Mouse (Mus musculus) kidney, embryonic 15.5 days (tissue): Measurements from ENCODE around the gene Myadm. TPM values are rescaled to one million over a fixed set of nuclear protein-coding genes. Genes with fewer than 3 reads are reported as not detected.

ENCODE experiments used
- ATAC-seq: fragments of 200-750 bp; cut with Nextera tagmentation; replicated peaks from 2 replicates; pipeline ENCODE4 v1.8.0; 2017; ENCODE audit warnings: moderate TSS enrichment; ENCODE audit not compliant: low FRiP score
- H3K27ac ChIP-seq: fragments of 300-500 bp; sonication (generic); 2 replicates; pipeline ENCODE4 v1.5.1; 2015; ENCODE audit warnings: mild to moderate bottlenecking, inconsistent platforms
- H3K27me3 ChIP-seq: fragments of 300-500 bp; sonication (generic); 2 replicates; pipeline ENCODE4 v1.6.1; 2015; ENCODE audit warnings: inconsistent platforms
- H3K36me3 ChIP-seq: fragments of 300-500 bp; sonication (generic); 2 replicates; pipeline ENCODE4 v1.6.1; 2015; ENCODE audit warnings: inconsistent platforms
- H3K4me1 ChIP-seq: fragments of 300-500 bp; sonication (generic); 2 replicates; pipeline ENCODE4 v1.6.1; 2015; ENCODE audit warnings: inconsistent platforms
- H3K4me2 ChIP-seq: fragments of 300-500 bp; sonication (generic); 2 replicates; pipeline ENCODE4 v1.6.1; 2015; ENCODE audit warnings: moderate library complexity, mild to moderate bottlenecking, inconsistent platforms
- H3K4me3 ChIP-seq: fragments of 300-500 bp; sonication (generic); replicated peaks from 2 replicates; pipeline ENCODE4 v1.5.1; 2015; ENCODE audit warnings: mild to moderate bottlenecking, inconsistent platforms
- H3K9ac ChIP-seq: fragments of 300-500 bp; sonication (generic); 2 replicates; pipeline ENCODE4 v1.6.1; 2015; ENCODE audit warnings: mild to moderate bottlenecking, inconsistent platforms
- H3K9me3 ChIP-seq: fragments of 300-500 bp; sonication (generic); replicated peaks from 2 replicates; pipeline ENCODE4 v1.6.1; 2016; ENCODE audit warnings: inconsistent platforms
- WGBS: fragments of 180-500 bp; shearing (Covaris S2); methylation state at CpG from one replicate; pipeline ENCODE4 v1.1.7; 2015; ENCODE audit warnings: mixed read lengths; 5-methylcytosine and 5-hydroxymethylcytosine counted together
- polyA plus RNA-seq: library from polyadenylated mRNA; unstranded; fragments of >200 nt; fragmentation: Nextera tagmentation; extraction: Ambion mirVana; gene quantifications from 2 replicates; pipeline ENCODE4 v1.2.1, GENCODE M21; 2015

Myadm gene
- polyA plus RNA-seq, result 78.3 and 93.8 TPM in 2 replicates

DNA sequence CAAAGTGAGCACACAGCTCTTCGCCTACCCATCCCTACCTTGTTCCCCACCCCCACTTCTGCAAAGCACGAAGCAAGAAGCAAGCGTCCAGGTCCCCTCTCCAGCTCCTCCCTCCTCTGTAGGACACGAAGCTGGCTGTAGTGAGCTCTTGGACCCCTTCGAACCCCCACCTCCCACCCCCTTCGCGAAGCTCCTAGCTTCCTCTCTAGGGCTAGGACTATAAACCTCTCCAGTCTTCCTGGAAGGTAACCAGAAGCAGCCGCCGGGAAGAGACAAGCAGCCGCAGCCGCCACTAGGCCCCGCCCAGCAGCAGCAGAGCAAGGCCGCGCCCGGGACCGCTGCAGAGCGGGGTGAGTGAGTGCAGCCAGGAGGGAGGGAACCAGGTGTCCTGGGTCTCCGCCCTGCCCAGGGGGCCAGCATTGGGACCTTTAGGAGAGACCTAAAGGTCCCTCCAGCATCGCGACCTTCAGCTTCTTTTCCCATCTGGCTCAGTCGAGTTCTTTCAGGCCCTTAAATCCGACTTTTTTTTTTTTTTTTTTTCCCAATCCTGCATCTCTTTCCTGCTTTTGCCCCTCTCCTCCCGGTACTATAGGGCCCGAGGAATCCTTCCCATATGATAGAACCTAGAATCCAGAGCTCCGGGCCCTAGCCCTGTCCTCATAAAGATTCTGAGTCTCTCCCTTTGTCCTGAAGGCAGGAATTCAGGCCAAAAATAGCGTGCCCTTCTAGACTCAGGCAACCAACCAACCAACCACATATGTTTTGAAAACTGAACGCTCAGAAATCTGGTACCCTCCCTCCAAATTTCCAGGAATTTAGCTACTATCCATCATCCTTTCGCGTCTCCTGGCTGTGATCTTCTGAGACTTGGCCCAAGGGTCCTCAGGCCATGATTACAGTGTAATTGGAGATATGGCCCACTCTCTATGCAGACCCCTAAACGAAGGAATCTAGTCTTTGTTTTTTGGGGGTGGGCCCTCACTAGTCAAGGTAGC, at the start of gene Myadm, which contains the start of gene Prkcg:
Myadm (plus strand) TSS at position 105 of the 995 bp plus-strand sequence.
Prkcg (plus strand) TSS at position 204 of the 995 bp plus-strand sequence.
- peaks cover 7% of the 10 kb centered on the region for H3K36me3 ChIP-seq
- H3K27me3 ChIP-seq, result no peaks in the 10 kb centered on the region
- peak within 1 kb of the TSS; percentile 88 for H3K27ac ChIP-seq
- peak; percentile 49 for ATAC-seq
- H3K4me3 ChIP-seq, result peak within 1 kb of the TSS; percentile 51
- H3K4me2 ChIP-seq, result peak within 1 kb of the TSS; percentile 73
- H3K9me3 ChIP-seq, result no peaks in the 10 kb centered on the region
- H3K9ac ChIP-seq, result peak within 1 kb of the TSS; percentile 51
- H3K4me1 ChIP-seq, result peaks cover 45% of the 10 kb centered on the region
- WGBS, result 2% methylated on average over 30 of the region's 30 CpGs

DNA sequence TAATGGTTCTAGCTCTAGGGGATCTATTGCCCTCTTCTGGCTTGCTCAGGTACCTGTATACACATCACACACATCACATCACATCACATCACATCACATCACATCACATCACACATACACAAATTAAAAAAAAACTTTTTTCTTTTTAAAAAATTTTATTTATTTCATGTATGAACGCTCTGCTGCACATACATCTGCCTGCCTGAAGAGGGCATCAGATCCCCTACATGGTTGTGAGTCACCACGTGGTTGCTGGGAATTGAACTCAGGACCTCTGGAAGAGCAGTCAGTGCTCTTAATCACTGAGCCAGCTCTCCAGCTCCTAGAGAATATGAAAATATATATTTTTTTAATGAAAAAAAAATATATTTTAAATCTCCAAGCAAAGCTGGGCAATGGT, 49.7 kb upstream of the Myadm start:
- WGBS, result 81% methylated on average over 2 of the region's 2 CpGs
- no peaks in the 10 kb centered on the region for H3K4me1 ChIP-seq
- no peak overlapping the region for H3K27ac ChIP-seq
- no peak for ATAC-seq
- H3K9me3 ChIP-seq, result no peaks in the 10 kb centered on the region
- H3K27me3 ChIP-seq, result no peaks in the 10 kb centered on the region
- no peaks in the 10 kb centered on the region for H3K36me3 ChIP-seq
- no peak overlapping the region for H3K9ac ChIP-seq
- H3K4me3 ChIP-seq, result no peak overlapping the region
- H3K4me2 ChIP-seq, result no peak overlapping the region

DNA sequence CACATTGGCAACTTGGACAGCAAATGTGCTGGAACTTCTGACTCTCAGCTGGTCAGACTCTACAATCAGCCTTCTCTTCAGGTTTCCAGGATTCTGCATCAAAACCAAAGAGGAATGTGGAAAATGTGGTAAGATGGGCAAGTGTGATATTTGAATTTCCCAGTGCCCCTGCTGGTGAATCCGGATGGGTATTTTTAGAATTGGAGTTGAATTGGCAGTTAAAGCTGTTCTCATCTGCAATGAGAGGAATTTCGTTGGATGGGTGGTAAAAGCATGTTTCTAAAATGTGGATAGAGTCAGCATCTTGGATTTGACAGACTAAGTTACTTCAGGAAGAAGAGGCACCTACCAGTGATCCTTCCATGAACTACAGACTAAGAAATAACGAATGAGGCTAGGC, 28.2 kb upstream of the Myadm start:
- Histone ChIP-seq H3K27ac (no peak overlapping the region), H3K4me3 (no peak overlapping the region), H3K4me2 (no peak overlapping the region), H3K9ac (no peak overlapping the region), H3K9me3 (no peaks in the 10 kb centered on the region), H3K27me3 (peaks cover 6% of the 10 kb centered on the region; the same call in 1 of the 2 replicates), H3K36me3 (no peaks in the 10 kb centered on the region), H3K4me1 (no peaks in the 10 kb centered on the region)
- no peak for ATAC-seq
- 66% methylated on average over 3 of the region's 3 CpGs for whole genome bisulfite sequencing

DNA sequence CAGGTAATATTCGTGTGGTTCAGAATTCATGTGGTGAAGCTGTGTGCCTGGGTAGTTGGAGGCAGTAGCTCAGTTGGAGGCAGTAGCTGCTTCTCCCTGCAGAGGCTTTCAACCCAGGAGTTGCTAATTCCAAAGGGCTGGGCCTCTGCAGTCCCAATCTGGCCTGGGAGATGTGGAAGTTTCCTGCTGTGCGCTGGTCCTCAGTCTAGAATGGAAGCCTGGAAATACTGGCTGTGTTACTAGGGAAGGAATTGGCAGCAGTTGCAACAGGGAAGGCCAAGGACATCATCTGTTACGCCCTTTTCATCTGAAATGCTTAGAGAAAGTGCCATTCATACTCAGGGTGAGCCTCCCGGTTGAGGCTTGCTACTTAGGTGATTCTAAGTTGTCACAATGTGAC, 27.4 kb upstream of the Myadm start:
- Histone ChIP-seq H3K27me3 (peaks cover 6% of the 10 kb centered on the region; the same call in 1 of the 2 replicates), H3K4me3 (no peak overlapping the region), H3K4me1 (no peaks in the 10 kb centered on the region), H3K27ac (no peak overlapping the region), H3K4me2 (no peak overlapping the region), H3K36me3 (no peaks in the 10 kb centered on the region), H3K9ac (no peak overlapping the region), H3K9me3 (no peaks in the 10 kb centered on the region)
- 65% methylated on average over 4 of the region's 4 CpGs for WGBS
- ATAC-seq, result no peak

DNA sequence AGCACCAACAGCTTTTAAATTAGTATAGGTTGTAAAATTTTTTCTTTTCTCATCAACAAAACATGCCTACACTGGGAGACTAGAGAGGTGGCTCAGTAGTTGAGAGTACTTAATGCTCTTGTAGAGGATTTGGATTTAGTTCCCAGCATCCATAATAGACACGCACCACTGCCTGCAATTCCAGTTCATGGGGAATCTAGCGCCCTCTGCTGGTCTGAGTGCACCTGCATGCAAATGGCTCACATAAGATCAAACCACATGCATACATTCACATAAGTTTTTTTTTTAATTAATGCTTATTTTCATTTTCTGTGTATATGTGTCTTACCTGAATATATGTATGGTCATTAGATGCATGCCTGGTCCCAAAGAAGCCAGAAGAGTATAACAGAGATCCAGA, 26.1 kb upstream of the Myadm start:
- ATAC-seq, result no peak
- H3K4me2 ChIP-seq, result no peak overlapping the region
- H3K27ac ChIP-seq, result no peak overlapping the region
- no peaks in the 10 kb centered on the region for H3K36me3 ChIP-seq
- H3K27me3 ChIP-seq, result peaks cover 6% of the 10 kb centered on the region; the same call in 1 of the 2 replicates
- no peaks in the 10 kb centered on the region for H3K4me1 ChIP-seq
- 39% methylated on average over 2 of the region's 2 CpGs for WGBS
- no peak overlapping the region for H3K4me3 ChIP-seq
- H3K9ac ChIP-seq, result no peak overlapping the region
- H3K9me3 ChIP-seq, result no peaks in the 10 kb centered on the region

DNA sequence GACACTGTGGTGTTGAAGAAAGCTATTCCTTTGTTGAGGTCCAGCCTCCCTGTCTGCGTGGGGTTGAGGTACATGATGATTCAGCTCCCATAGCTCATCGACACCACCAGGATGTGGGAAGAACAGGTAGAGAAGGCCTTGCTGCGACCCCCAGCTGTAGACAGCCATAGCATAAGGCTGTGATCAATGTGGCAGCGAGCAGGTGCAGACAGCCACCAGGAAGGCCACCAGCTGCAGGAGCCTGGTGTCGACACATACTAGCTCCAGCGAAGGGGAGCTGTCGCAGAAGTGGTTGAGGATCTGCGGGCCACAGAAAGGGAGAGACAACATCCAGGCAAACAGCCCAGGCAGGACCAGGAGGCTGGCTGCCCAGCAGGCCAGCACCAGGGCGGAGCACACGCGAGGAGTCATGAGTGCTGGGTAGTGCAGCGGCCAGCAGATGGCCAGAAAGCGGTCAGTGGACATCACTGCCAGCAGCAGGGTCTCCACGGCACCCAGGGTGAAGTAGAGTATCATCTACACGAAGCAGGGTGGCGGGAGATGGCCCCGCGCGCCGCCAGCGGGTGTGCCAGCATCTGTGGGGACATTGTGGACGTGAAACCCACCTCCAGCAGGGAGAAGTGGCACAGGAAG, 24.4 kb upstream of the Myadm start:
- H3K27ac ChIP-seq, result no peak overlapping the region
- peaks cover 6% of the 10 kb centered on the region; the same call in 1 of the 2 replicates for H3K27me3 ChIP-seq
- H3K4me1 ChIP-seq, result no peaks in the 10 kb centered on the region
- no peak overlapping the region for H3K9ac ChIP-seq
- no peaks in the 10 kb centered on the region for H3K9me3 ChIP-seq
- H3K4me2 ChIP-seq, result peak overlapping the region; percentile 49
- H3K4me3 ChIP-seq, result no peak overlapping the region; the same call in 1 of the 2 replicates
- 31% methylated on average over 22 of the region's 22 CpGs for WGBS
- no peak for ATAC-seq
- no peaks in the 10 kb centered on the region for H3K36me3 ChIP-seq

DNA sequence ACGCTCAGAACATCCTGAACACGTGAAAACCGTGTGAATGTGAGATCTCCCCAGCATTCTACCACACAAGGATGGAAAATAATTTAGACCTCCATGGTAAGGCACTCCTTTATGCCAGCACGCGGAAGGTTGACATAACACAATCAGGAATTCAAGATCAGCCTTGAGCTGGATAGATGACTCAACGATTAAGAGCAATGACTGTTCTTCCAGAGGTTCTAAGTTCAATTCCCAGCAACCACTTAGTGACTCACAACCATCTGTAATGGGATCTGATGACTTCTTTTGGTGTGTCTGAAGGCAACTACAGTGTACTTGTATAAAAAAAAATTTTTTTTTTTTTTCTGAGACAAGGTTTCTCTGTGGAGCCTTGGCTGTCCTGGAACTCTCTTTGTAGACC, 23.6 kb upstream of the Myadm start:
- Histone ChIP-seq H3K36me3 (no peaks in the 10 kb centered on the region), H3K9ac (no peak overlapping the region), H3K27ac (no peak overlapping the region), H3K4me2 (peak overlapping the region; percentile 49), H3K4me3 (no peak overlapping the region), H3K9me3 (no peaks in the 10 kb centered on the region), H3K4me1 (no peaks in the 10 kb centered on the region), H3K27me3 (peaks cover 6% of the 10 kb centered on the region; the same call in 1 of the 2 replicates)
- WGBS, result 67% methylated on average over 6 of the region's 6 CpGs
- ATAC-seq, result no peak

DNA sequence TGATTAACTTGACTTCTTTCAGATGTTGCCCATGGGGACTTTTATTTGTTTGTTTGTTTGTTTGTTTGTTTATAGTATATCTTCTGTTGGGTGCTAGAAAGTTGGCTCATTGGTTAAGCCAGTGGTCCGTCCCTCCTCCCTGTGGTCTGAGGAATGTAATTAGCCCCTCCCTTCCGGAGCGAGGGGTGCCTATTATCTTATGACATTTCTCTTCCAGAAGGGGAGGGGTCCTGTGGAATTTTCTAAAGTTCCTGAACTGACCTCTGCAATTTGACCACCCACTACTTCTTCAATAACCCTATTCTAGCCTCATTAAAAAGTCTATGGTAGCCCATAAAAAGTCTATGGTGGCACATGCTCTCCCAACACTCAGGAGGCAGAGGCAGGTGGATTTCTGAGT, 21.6 kb upstream of the Myadm start:
- Histone ChIP-seq H3K4me3 (no peak overlapping the region), H3K27me3 (peaks cover 6% of the 10 kb centered on the region; the same call in 1 of the 2 replicates), H3K9me3 (no peaks in the 10 kb centered on the region), H3K9ac (no peak overlapping the region), H3K4me2 (no peak overlapping the region), H3K4me1 (no peaks in the 10 kb centered on the region), H3K27ac (no peak overlapping the region), H3K36me3 (no peaks in the 10 kb centered on the region)
- no peak for ATAC-seq
- WGBS, result 84% methylated on average over 3 of the region's 3 CpGs

DNA sequence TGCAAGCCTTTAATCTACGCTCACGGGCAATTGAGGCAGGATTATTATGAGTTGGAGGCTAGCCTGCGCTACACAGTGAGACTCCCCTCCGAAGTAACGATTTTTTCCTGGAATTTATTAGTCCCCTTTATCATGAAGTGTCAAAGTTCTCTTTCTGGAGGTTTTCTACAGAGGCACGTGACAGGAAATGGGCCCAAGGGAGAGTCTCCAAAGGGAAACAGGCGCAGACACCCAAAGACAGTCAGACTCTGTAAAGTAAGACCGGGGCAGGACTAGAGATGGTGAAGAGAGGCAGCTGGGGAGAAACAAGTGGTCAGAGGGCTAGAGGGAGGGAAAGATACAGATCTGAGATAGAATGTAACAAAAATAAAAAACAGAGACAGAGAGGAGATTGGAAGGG, 21.0 kb upstream of the Myadm start:
- no peaks in the 10 kb centered on the region for H3K36me3 ChIP-seq
- 53% methylated on average over 8 of the region's 8 CpGs for WGBS
- H3K4me3 ChIP-seq, result no peak overlapping the region
- H3K4me2 ChIP-seq, result no peak overlapping the region
- no peak for ATAC-seq
- no peak overlapping the region for H3K9ac ChIP-seq
- no peaks in the 10 kb centered on the region for H3K4me1 ChIP-seq
- no peaks in the 10 kb centered on the region for H3K9me3 ChIP-seq
- no peak overlapping the region for H3K27ac ChIP-seq
- peaks cover 6% of the 10 kb centered on the region; the same call in 1 of the 2 replicates for H3K27me3 ChIP-seq

DNA sequence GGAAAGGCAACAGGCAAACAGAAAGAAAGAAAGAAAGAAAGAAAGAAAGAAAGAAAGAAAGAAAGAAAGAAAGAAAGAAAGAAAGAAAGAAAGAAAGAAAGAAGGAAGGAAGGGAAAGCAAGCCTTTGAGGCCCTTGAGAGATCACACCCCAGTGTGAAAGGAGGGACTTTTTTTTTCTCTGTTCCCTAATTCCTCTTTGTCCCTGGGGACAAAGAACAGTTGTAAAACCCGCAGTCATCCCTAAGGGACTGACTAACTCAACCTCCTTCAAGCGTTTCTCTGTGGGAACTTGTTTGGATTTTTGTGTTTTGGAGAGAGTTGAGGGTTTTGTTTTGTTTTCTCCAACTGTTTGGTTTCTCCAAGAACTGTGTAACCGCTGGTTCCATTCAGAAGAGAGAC, 20.6 kb upstream of the Myadm start:
- no peak overlapping the region for H3K4me2 ChIP-seq
- no peak overlapping the region for H3K9ac ChIP-seq
- H3K4me3 ChIP-seq, result no peak overlapping the region
- WGBS, result 15% methylated on average over 3 of the region's 3 CpGs
- H3K4me1 ChIP-seq, result no peaks in the 10 kb centered on the region
- no peaks in the 10 kb centered on the region for H3K36me3 ChIP-seq
- H3K9me3 ChIP-seq, result no peaks in the 10 kb centered on the region
- no peak for ATAC-seq
- peaks cover 6% of the 10 kb centered on the region; the same call in 1 of the 2 replicates for H3K27me3 ChIP-seq
- no peak overlapping the region for H3K27ac ChIP-seq

DNA sequence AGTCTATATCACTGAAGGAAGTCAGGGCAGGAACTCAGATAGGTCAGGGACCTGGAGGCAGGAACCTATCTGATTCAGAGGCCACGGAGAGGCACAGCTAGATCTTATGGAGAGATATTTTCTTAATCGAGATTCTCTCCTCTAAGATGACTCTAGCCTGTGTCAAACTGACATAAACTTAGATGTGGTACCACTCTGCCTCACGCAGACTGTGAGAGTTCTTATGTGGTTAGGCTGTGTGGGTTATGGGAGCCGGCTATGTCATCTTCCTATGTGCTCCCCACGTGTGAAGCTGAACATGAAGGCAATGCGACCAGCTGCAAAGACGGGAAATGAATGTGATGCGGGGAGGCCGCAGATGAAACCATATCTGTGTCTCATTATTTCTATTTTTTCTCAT, 16.7 kb upstream of the Myadm start:
- H3K27me3 ChIP-seq, result no peaks in the 10 kb centered on the region
- 0 out of 2 replicates have a peak, but pooled peaks cover 6% of the 10 kb centered on the region for H3K4me1 ChIP-seq
- H3K36me3 ChIP-seq, result no peaks in the 10 kb centered on the region
- H3K4me2 ChIP-seq, result no peak overlapping the region
- no peak for ATAC-seq
- H3K9ac ChIP-seq, result no peak overlapping the region
- no peak overlapping the region for H3K4me3 ChIP-seq
- WGBS, result 87% methylated on average over 9 of the region's 9 CpGs
- H3K27ac ChIP-seq, result no peak overlapping the region
- no peaks in the 10 kb centered on the region for H3K9me3 ChIP-seq
